ENCODE assay signal across 8 mouse cellular contexts in genomic region chr1:58972851-58973365, GRCm38 (mm10). TPM values are rescaled to one million over a fixed set of nuclear protein-coding genes. Genes with fewer than 3 reads are reported as not detected.
DNase-seq lines count a peak whose midpoint lies in the region; ATAC-seq and TF ChIP-seq lines count a peak whose summit lies in the region.

No protein-coding gene starts in this region.

- H3K4me3 ChIP-seq in kidney, postnatal 0 days (replicated peaks; ENCODE audit: low read depth, low read length): peak overlapping the region; percentile 94
- peak overlapping the region; percentile 78 for H3K4me3 ChIP-seq in hindbrain, embryonic 13.5 days
- peak overlapping the region; percentile 69 for H3K4me3 ChIP-seq in midbrain, embryonic 16.5 days (ENCODE audit: low read depth, low read length)

- peaks cover 12% of the 10 kb centered on the region for H3K4me1 ChIP-seq in kidney, postnatal 0 days (replicated peaks; ENCODE audit: insufficient read depth, low read length)
- H3K4me1 ChIP-seq in hindbrain, embryonic 13.5 days (replicated peaks): peaks cover 54% of the 10 kb centered on the region
- H3K4me1 ChIP-seq in midbrain, embryonic 16.5 days (ENCODE audit: control insufficient read depth, insufficient read depth, low read length): peaks cover 50% of the 10 kb centered on the region

- H3K27ac ChIP-seq in kidney, postnatal 0 days: peak overlapping the region; percentile 97
- peak overlapping the region; percentile 93 for H3K27ac ChIP-seq in hindbrain, embryonic 13.5 days
- H3K27ac ChIP-seq in midbrain, embryonic 16.5 days (ENCODE audit: low read length): peak overlapping the region; percentile 89

- peak; percentile 9; the same call in 1 of the 2 replicates for ATAC-seq in kidney, postnatal 0 days (replicated peaks; ENCODE audit: low FRiP score, low read depth)
- no peak; the same call in 1 of the 2 replicates for ATAC-seq in hindbrain, embryonic 13.5 days (ENCODE audit: low FRiP score)
- no peak for ATAC-seq in midbrain, embryonic 16.5 days

- TF ChIP-seq CTCF in kidney, postnatal 0 days (IDR thresholded peaks at IDR 0.05; ENCODE audit: low read depth): no peak

- no peaks in the 10 kb centered on the region for H3K27me3 ChIP-seq in kidney, postnatal 0 days (ENCODE audit: insufficient read depth, low read length)
- no peaks in the 10 kb centered on the region for H3K27me3 ChIP-seq in hindbrain, embryonic 13.5 days
- no peaks in the 10 kb centered on the region for H3K27me3 ChIP-seq in midbrain, embryonic 16.5 days (ENCODE audit: control insufficient read depth, insufficient read depth, low read depth, low read length)

- peak overlapping the region; percentile 80 for H3K4me2 ChIP-seq in kidney, postnatal 0 days (ENCODE audit: low read length)
- H3K4me2 ChIP-seq in hindbrain, embryonic 13.5 days: peak overlapping the region; percentile 68
- H3K4me2 ChIP-seq in midbrain, embryonic 16.5 days (ENCODE audit: low read length): peak overlapping the region; percentile 76

- peak overlapping the region; percentile 88 for H3K9ac ChIP-seq in kidney, postnatal 0 days (ENCODE audit: low read depth, low read length)
- H3K9ac ChIP-seq in hindbrain, embryonic 13.5 days: peak overlapping the region; percentile 86
- H3K9ac ChIP-seq in midbrain, embryonic 16.5 days (ENCODE audit: low read depth, low read length): peak overlapping the region; percentile 90

- no peaks in the 10 kb centered on the region for H3K9me3 ChIP-seq in kidney, postnatal 0 days (replicated peaks; ENCODE audit: low read length)
- H3K9me3 ChIP-seq in hindbrain, embryonic 13.5 days: no peaks in the 10 kb centered on the region
- no peaks in the 10 kb centered on the region for H3K9me3 ChIP-seq in midbrain, embryonic 16.5 days (replicated peaks; ENCODE audit: control insufficient read depth, low read length, poor library complexity, severe bottlenecking)

- WGBS in kidney, postnatal 0 days: under 1% methylated on average over 28 of the region's 28 CpGs
- WGBS in hindbrain, embryonic 13.5 days: under 1% methylated on average over 28 of the region's 28 CpGs
- under 1% methylated on average over 28 of the region's 28 CpGs for WGBS in midbrain, embryonic 16.5 days

- no peak for DNase-seq in kidney, postnatal 0 days (ENCODE audit: low spot score)
- no peak for DNase-seq in kidney, adult 11 months
- DNase-seq in cerebellum, adult 9-11 months: peak; percentile 84
- DNase-seq in layer of hippocampus, postnatal 14 days (ENCODE audit: low spot score in 2 of 2): no peak
- DNase-seq in layer of hippocampus, postnatal 25 days (ENCODE audit: extremely low spot score in 1 of 2, low spot score in 1 of 2): no peak
- DNase-seq in layer of hippocampus, adult 11-12 months (ENCODE audit: low spot score): no peak

- H3K36me3 ChIP-seq in kidney, postnatal 0 days (ENCODE audit: insufficient read depth, low read length): no peaks in the 10 kb centered on the region
- peaks cover 5% of the 10 kb centered on the region for H3K36me3 ChIP-seq in hindbrain, embryonic 13.5 days
- no peaks in the 10 kb centered on the region for H3K36me3 ChIP-seq in midbrain, embryonic 16.5 days (ENCODE audit: control insufficient read depth, insufficient read depth, low read length)

RNA-seq across cellular contexts. Expression of gene Trak2, which starts 0.3 kb away (rescaled TPM):
- 14.1 and 16.2 TPM in 2 replicates for polyA plus RNA-seq in kidney, postnatal 0 days (2015; fragmentation: Nextera tagmentation; extraction: Ambion mirVana)
- 15.8 and 18.7 TPM in 2 replicates for polyA plus RNA-seq in hindbrain, embryonic 13.5 days (2015; fragmentation: Nextera tagmentation; extraction: Ambion mirVana)
- polyA plus RNA-seq in midbrain, embryonic 16.5 days (2015; fragmentation: Nextera tagmentation; extraction: Ambion mirVana): 17.3 and 17.6 TPM in 2 replicates
- 100 to 1,000 TPM; 201 to 209 TPM for total RNA-seq in layer of hippocampus, postnatal 14 days (2021)
- 100 to 1,000 TPM; 188 to 202 TPM for total RNA-seq in layer of hippocampus, postnatal 25 days (2021)

RNA-seq across cellular contexts. Expression of gene Stradb, which starts 0.4 kb away (rescaled TPM):
- polyA plus RNA-seq in kidney, postnatal 0 days (2015; fragmentation: Nextera tagmentation; extraction: Ambion mirVana): 22.3 and 23.8 TPM in 2 replicates
- 84.7 and 85.4 TPM in 2 replicates for polyA plus RNA-seq in hindbrain, embryonic 13.5 days (2015; fragmentation: Nextera tagmentation; extraction: Ambion mirVana)
- 112 and 124 TPM in 2 replicates for polyA plus RNA-seq in midbrain, embryonic 16.5 days (2015; fragmentation: Nextera tagmentation; extraction: Ambion mirVana)
- total RNA-seq in layer of hippocampus, postnatal 14 days (2021): 10 to 100 TPM; 49.3 to 60.8 TPM
- 10 to 100 TPM; 42.3 to 46.0 TPM for total RNA-seq in layer of hippocampus, postnatal 25 days (2021)
